Mouse (Mus musculus) kidney, adult 2 months (tissue): ENCODE measurements around the gene Celsr3.

ENCODE experiments used
- CTCF ChIP-seq: fragments of 200-500 bp; conservative IDR thresholded peaks from 2 replicates; pipeline ENCODE4 v1.5.1; 2011; ENCODE audit warnings: low read depth, mild to moderate bottlenecking, control low read depth, low read length, moderate library complexity, mixed read lengths; ENCODE audit not compliant: insufficient read depth, insufficient read length
- POLR2A ChIP-seq: fragments of 200-500 bp; IDR thresholded peaks from one replicate; pipeline ENCODE4 v1.6.1; 2011; ENCODE audit warnings: low read depth, low read length, control low read depth

DNA sequence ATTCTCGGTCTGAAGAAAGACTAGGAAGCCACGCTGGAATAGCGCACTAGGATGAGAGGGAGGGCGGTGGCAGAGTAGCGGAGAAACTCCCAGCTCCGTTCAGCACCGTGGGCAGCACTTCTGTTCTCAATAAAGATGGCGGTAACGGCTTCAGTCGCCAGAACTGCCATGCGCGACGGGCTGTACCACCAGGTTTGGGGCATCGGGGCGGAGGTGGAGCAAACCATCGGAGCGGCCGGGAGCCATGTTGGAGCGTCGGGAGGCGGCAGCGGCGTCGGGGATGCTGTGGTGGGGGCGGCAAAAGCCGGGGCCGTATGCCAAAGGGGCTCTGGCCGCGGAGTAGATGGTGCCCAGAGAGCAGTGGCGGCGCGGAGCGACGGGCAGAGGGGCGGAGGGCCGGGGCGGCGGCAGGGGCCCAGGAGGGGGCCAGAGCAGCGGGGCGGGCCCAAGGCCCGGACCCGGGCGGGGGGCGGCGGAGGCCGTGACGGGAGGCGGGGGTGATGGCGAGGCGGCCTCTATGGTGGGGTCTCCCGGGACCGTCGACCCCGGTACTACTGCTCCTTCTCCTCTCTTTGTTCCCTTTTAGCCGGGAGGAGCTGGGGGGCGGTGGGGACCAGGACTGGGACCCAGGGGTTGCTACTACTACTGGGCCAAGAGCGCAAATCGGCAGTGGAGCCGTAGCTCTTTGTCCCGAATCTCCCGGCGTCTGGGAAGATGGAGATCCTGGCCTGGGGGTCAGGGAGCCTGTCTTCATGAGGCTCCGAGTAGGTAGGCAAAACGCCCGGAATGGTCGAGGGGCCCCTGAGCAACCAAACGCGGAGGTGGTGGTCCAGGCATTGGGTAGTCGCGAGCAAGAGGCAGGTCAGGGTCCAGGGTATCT lies at the start of gene Celsr3:
- no peak for TF ChIP-seq CTCF
- no peak for TF ChIP-seq POLR2A
